Mouse (Mus musculus): ENCODE measurements around the gene Astn2.

GRCm38 (mm10) chr4:65951918-65952317 is 452.5 kb downstream of the Astn2 start:
- TF ChIP-seq CTCF (IDR thresholded peaks at IDR 0.05; ENCODE audit: control insufficient read depth, insufficient read depth, insufficient read length) (no peak), USF1 (IDR thresholded peaks at IDR 0.05; ENCODE audit: low read depth) (no peak), MAX (IDR thresholded peaks at IDR 0.05) (no peak), MYOG (IDR thresholded peaks at IDR 0.05; ENCODE audit: control insufficient read depth, extremely low read depth, insufficient read length) (no peak)
